Mouse (Mus musculus): ENCODE measurements around the gene Olfr429. TPM values are rescaled to one million over a fixed set of nuclear protein-coding genes. Genes with fewer than 3 reads are reported as not detected.
"Not testable (repeated sequence)": the region's sequence is repeated elsewhere in the genome, so short reads cannot be mapped to it uniquely, and the experiment has no call there.

Gene Olfr429
- not detected in 2 replicates for polyA plus RNA-seq (2016; fragmentation: Nextera tagmentation; extraction: Ambion mirVana)

- 88% methylated on average over 2 of the region's 2 CpGs for WGBS
- Histone ChIP-seq H3K9me3 (no peaks in the 10 kb centered on the region), H3K27ac (replicated peaks) (no peak within 1 kb of the TSS), H3K27me3 (replicated peaks; ENCODE audit: low read depth, poor library complexity, severe bottlenecking) (no peaks in the 10 kb centered on the region), H3K4me1 (no peaks in the 10 kb centered on the region), H3K36me3 (replicated peaks) (no peaks in the 10 kb centered on the region), H3K4me3 (no peak within 1 kb of the TSS)
- DNase-seq (ENCODE audit: low spot score): no peak
Observed at GRCm38 (mm10) chr1:174084031-174084430, at the start of gene Olfr429. Gene Olfr429, plus strand, starts transcription at chr1:174084331.

GRCm38 (mm10) chr1:174035841-174036240, 48.3 kb upstream of the Olfr429 start:
- no peak overlapping the region for H3K27ac ChIP-seq (replicated peaks)
- no peaks in the 10 kb centered on the region for H3K9me3 ChIP-seq
- no peak overlapping the region for H3K4me3 ChIP-seq
- 46% methylated on average over 4 of the region's 4 CpGs for WGBS
- H3K27me3 ChIP-seq (replicated peaks; ENCODE audit: low read depth, poor library complexity, severe bottlenecking): no peaks in the 10 kb centered on the region
- no peaks in the 10 kb centered on the region for H3K36me3 ChIP-seq (replicated peaks)
- DNase-seq (ENCODE audit: low spot score): no peak
- no peaks in the 10 kb centered on the region for H3K4me1 ChIP-seq

GRCm38 (mm10) chr1:174038480-174038879, 45.7 kb upstream of the Olfr429 start:
- 90% methylated on average over 3 of the region's 3 CpGs for WGBS
- Histone ChIP-seq H3K4me1 (no peaks in the 10 kb centered on the region), H3K27me3 (replicated peaks; ENCODE audit: low read depth, poor library complexity, severe bottlenecking) (no peaks in the 10 kb centered on the region), H3K27ac (replicated peaks) (no peak overlapping the region), H3K36me3 (replicated peaks) (no peaks in the 10 kb centered on the region), H3K4me3 (no peak overlapping the region), H3K9me3 (no peaks in the 10 kb centered on the region)
- no peak for DNase-seq (ENCODE audit: low spot score)

- Histone ChIP-seq H3K36me3 (replicated peaks) (no peaks in the 10 kb centered on the region), H3K27me3 (replicated peaks; ENCODE audit: low read depth, poor library complexity, severe bottlenecking) (no peaks in the 10 kb centered on the region), H3K4me1 (no peaks in the 10 kb centered on the region), H3K4me3 (no peak within 1 kb of the TSS), H3K9me3 (no peaks in the 10 kb centered on the region), H3K27ac (replicated peaks) (no peak within 1 kb of the TSS)
- DNase-seq (ENCODE audit: low spot score): no peak
- WGBS: 87% methylated on average over 7 of the region's 7 CpGs
Observed at GRCm38 (mm10) chr1:174040523-174041177, 43.5 kb upstream of the Olfr429 start, which contains the start of gene Olfr433. Gene Olfr433, plus strand, starts transcription at chr1:174040705.

GRCm38 (mm10) chr1:174042091-174042884, 41.8 kb upstream of the Olfr429 start:
- not testable (repeated sequence) for H3K36me3 ChIP-seq (replicated peaks); H3K4me1 ChIP-seq; H3K9me3 ChIP-seq; H3K27me3 ChIP-seq (replicated peaks; ENCODE audit: low read depth, poor library complexity, severe bottlenecking); H3K27ac ChIP-seq (replicated peaks); H3K4me3 ChIP-seq; DNase-seq (ENCODE audit: low spot score)
- WGBS: 91% methylated on average over 12 of the region's 12 CpGs

- H3K4me3 ChIP-seq: no peak overlapping the region
- H3K36me3 ChIP-seq (replicated peaks): no peaks in the 10 kb centered on the region
- DNase-seq (ENCODE audit: low spot score): no peak
- H3K9me3 ChIP-seq: no peaks in the 10 kb centered on the region
- H3K27ac ChIP-seq (replicated peaks): no peak overlapping the region
- no peaks in the 10 kb centered on the region for H3K4me1 ChIP-seq
- H3K27me3 ChIP-seq (replicated peaks; ENCODE audit: low read depth, poor library complexity, severe bottlenecking): no peaks in the 10 kb centered on the region
- 71% methylated on average over 2 of the region's 2 CpGs for WGBS
Observed at GRCm38 (mm10) chr1:174044431-174044830, 39.7 kb upstream of the Olfr429 start.

- not testable (repeated sequence) for H3K4me3 ChIP-seq; DNase-seq (ENCODE audit: low spot score); H3K27me3 ChIP-seq (replicated peaks; ENCODE audit: low read depth, poor library complexity, severe bottlenecking); H3K27ac ChIP-seq (replicated peaks); H3K9me3 ChIP-seq; H3K36me3 ChIP-seq (replicated peaks); H3K4me1 ChIP-seq
- WGBS: 87% methylated on average over 6 of the region's 6 CpGs
Observed at GRCm38 (mm10) chr1:174048227-174048626, 35.9 kb upstream of the Olfr429 start.

GRCm38 (mm10) chr1:174048893-174049292, 35.2 kb upstream of the Olfr429 start, which contains the start of gene Olfr432:
Gene Olfr432, plus strand, starts transcription at chr1:174049205.
- no peaks in the 10 kb centered on the region for H3K36me3 ChIP-seq (replicated peaks)
- no peaks in the 10 kb centered on the region for H3K27me3 ChIP-seq (replicated peaks; ENCODE audit: low read depth, poor library complexity, severe bottlenecking)
- H3K9me3 ChIP-seq: no peaks in the 10 kb centered on the region
- WGBS: 72% methylated on average over 2 of the region's 2 CpGs
- H3K27ac ChIP-seq (replicated peaks): no peak within 1 kb of the TSS
- DNase-seq (ENCODE audit: low spot score): no peak
- no peaks in the 10 kb centered on the region for H3K4me1 ChIP-seq
- no peak within 1 kb of the TSS for H3K4me3 ChIP-seq

- H3K27ac ChIP-seq (replicated peaks); H3K27me3 ChIP-seq (replicated peaks; ENCODE audit: low read depth, poor library complexity, severe bottlenecking); H3K4me1 ChIP-seq; H3K36me3 ChIP-seq (replicated peaks); H3K4me3 ChIP-seq; H3K9me3 ChIP-seq; DNase-seq (ENCODE audit: low spot score): not testable (repeated sequence)
- 82% methylated on average over 4 of the region's 4 CpGs for WGBS
Observed at GRCm38 (mm10) chr1:174049357-174049756, 34.8 kb upstream of the Olfr429 start.

- Histone ChIP-seq H3K27ac (replicated peaks) (no peak overlapping the region), H3K36me3 (replicated peaks) (no peaks in the 10 kb centered on the region), H3K4me1 (no peaks in the 10 kb centered on the region), H3K9me3 (no peaks in the 10 kb centered on the region), H3K27me3 (replicated peaks; ENCODE audit: low read depth, poor library complexity, severe bottlenecking) (no peaks in the 10 kb centered on the region), H3K4me3 (no peak overlapping the region)
- 88% methylated on average over 4 of the region's 4 CpGs for WGBS
- DNase-seq (ENCODE audit: low spot score): no peak
Observed at GRCm38 (mm10) chr1:174050532-174050931, 33.6 kb upstream of the Olfr429 start.

- 84% methylated on average over 4 of the region's 4 CpGs for WGBS
Observed at GRCm38 (mm10) chr1:174051515-174051914, 32.6 kb upstream of the Olfr429 start.

GRCm38 (mm10) chr1:174051931-174052536, 32.1 kb upstream of the Olfr429 start:
- H3K27ac ChIP-seq (replicated peaks): no peak overlapping the region
- H3K36me3 ChIP-seq (replicated peaks): no peaks in the 10 kb centered on the region
- DNase-seq (ENCODE audit: low spot score): no peak
- no peaks in the 10 kb centered on the region for H3K27me3 ChIP-seq (replicated peaks; ENCODE audit: low read depth, poor library complexity, severe bottlenecking)
- H3K9me3 ChIP-seq: no peaks in the 10 kb centered on the region
- 85% methylated on average over 5 of the region's 5 CpGs for WGBS
- H3K4me3 ChIP-seq: no peak overlapping the region
- H3K4me1 ChIP-seq: no peaks in the 10 kb centered on the region

More at GRCm38 (mm10) chr1:174051515-174051914, 32.6 kb upstream of the Olfr429 start:
- Histone ChIP-seq H3K36me3 (replicated peaks) (no peaks in the 10 kb centered on the region), H3K4me1 (no peaks in the 10 kb centered on the region), H3K27me3 (replicated peaks; ENCODE audit: low read depth, poor library complexity, severe bottlenecking) (no peaks in the 10 kb centered on the region), H3K4me3 (no peak overlapping the region), H3K9me3 (no peaks in the 10 kb centered on the region), H3K27ac (replicated peaks) (no peak overlapping the region)
- DNase-seq (ENCODE audit: low spot score): no peak

Measured in embryonic facial prominence, embryonic 10.5 days (tissue).